Mouse (Mus musculus) ES-E14 (cell line): ENCODE results near the gene Macrod1. TPM values are rescaled to one million over a fixed set of nuclear protein-coding genes. Genes with fewer than 3 reads are reported as not detected.

Source experiments
- DNase-seq: peaks from one replicate; pipeline ENCODE4 v3.0.0-alpha.2; 2013; ENCODE audit warnings: low read depth, low spot score
- H3K27ac ChIP-seq: 2 replicates; pipeline ENCODE4 v1.5.1; 2012; ENCODE audit warnings: low read depth, mild to moderate bottlenecking, low read length, moderate library complexity, mixed read lengths; ENCODE audit not compliant: poor library complexity, insufficient read depth, severe bottlenecking
- H3K36me3 ChIP-seq: 2 replicates; pipeline ENCODE4 v1.6.1; 2012; ENCODE audit warnings: mild to moderate bottlenecking, low read length, moderate library complexity, mixed read lengths; ENCODE audit not compliant: control insufficient read depth, poor library complexity, insufficient read depth, severe bottlenecking
- H3K4me1 ChIP-seq, 2 experiments: fragments of 150-350 bp in 1 of 2; sonication (generic) in 1 of 2; 2 replicates each; pipeline ENCODE4 v1.6.1; 2012; ENCODE audit warnings: low read length in 2 of 2, mild to moderate bottlenecking in 1 of 2, mixed read lengths in 1 of 2; ENCODE audit not compliant: control insufficient read depth in 2 of 2, insufficient read depth in 2 of 2, poor library complexity in 1 of 2
- H3K4me3 ChIP-seq, 2 experiments: fragments of 150-350 bp in 1 of 2; sonication (generic) in 1 of 2; 2 replicates each; pipeline ENCODE4 v1.5.1; 2012; ENCODE audit warnings: low read length in 2 of 2, low read depth in 1 of 2, mild to moderate bottlenecking in 1 of 2, mixed read lengths in 1 of 2; ENCODE audit not compliant: insufficient read depth in 1 of 2, poor library complexity in 1 of 2, severe bottlenecking in 1 of 2
- H3K9ac ChIP-seq: 2 replicates; pipeline ENCODE4 v1.6.1; 2012; ENCODE audit warnings: low read depth, mild to moderate bottlenecking, low read length, mixed read lengths; ENCODE audit not compliant: poor library complexity, insufficient read depth, severe bottlenecking
- H3K9me3 ChIP-seq: fragments of 150-350 bp; sonication (generic); 2 replicates; pipeline ENCODE4 v1.6.1; 2012; ENCODE audit warnings: low read depth, mild to moderate bottlenecking, low read length; ENCODE audit not compliant: control insufficient read depth, insufficient read depth
- CHD2 ChIP-seq: IDR thresholded peaks from 2 replicates; pipeline ENCODE4 v1.6.1; 2014; ENCODE audit warnings: mild to moderate bottlenecking, low read depth, low read length, inconsistent platforms
- HCFC1 ChIP-seq: IDR thresholded peaks from 2 replicates; pipeline ENCODE4 v1.6.1; 2012; ENCODE audit warnings: low read length, inconsistent platforms, borderline replicate concordance; ENCODE audit not compliant: insufficient read depth
- MAFK ChIP-seq: IDR thresholded peaks from 2 replicates; pipeline ENCODE4 v1.6.1; 2014; ENCODE audit warnings: mild to moderate bottlenecking, low read depth, low read length, inconsistent platforms; ENCODE audit not compliant: insufficient read depth
- ZC3H11A ChIP-seq: IDR thresholded peaks from 2 replicates; pipeline ENCODE4 v1.6.1; 2012; ENCODE audit warnings: low read depth, mild to moderate bottlenecking, inconsistent platforms, low read length, borderline replicate concordance
- ZNF384 ChIP-seq: IDR thresholded peaks from 2 replicates; pipeline ENCODE4 v1.6.1; 2012; ENCODE audit warnings: low read depth, low read length, inconsistent platforms
- in situ Hi-C, 2 experiments: fragments of 600-800 bp; cut with MboI; formaldehyde crosslinking; loops; one replicate each; pipeline ENCODE4 v1.15.1; 2025; ENCODE audit warnings: low sequenced_read_pairs in 2 of 2, inconsistent platforms in 1 of 2; ENCODE audit not compliant: unreplicated experiment in 2 of 2
- total RNA-seq: library from RNA; depleted of rRNA; stranded (reverse); fragments of 300-350 nt; gene quantifications from 2 replicates; pipeline ENCODE4 v1.2.3, GENCODE M21; 2012

Gene Macrod1
- total RNA-seq, 1 experiment, result 1.4 TPM

DNA sequence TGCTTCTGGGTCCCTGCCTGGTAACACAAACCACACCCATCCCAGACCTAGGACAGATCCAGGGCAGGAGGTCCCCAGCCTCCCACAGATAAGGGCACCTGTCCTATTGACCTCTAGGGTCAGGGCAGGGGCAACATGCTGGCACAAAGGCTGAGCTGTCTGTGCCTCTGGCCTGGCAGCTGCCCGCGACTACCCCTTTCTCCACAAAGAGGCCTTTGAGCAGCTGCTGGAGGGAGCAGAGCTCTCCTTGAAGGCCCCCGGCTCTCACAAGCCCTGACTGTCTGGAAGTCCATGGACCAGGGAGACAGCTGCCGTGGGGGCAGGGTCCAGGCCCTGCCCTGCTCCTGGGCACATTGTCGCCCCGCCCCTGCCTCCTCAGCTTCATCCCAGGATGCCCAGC, 98.6 kb downstream of the Macrod1 start:
- H3K4me3 ChIP-seq, result no peak overlapping the region
- no peaks in the 10 kb centered on the region for H3K36me3 ChIP-seq
- peaks cover 3 to 7% of the 10 kb centered on the region in 2 experiments; a peak in 2 of 4 replicates for H3K4me1 ChIP-seq
- no peak overlapping the region for H3K9ac ChIP-seq
- no peak for DNase-seq
- no peaks in the 10 kb centered on the region for H3K9me3 ChIP-seq
- in situ Hi-C loops, result no loop called here
- H3K27ac ChIP-seq, result no peak overlapping the region
- TF ChIP-seq MAFK (no peak), ZC3H11A (no peak), ZNF384 (no peak), HCFC1 (no peak), CHD2 (no peak)

DNA sequence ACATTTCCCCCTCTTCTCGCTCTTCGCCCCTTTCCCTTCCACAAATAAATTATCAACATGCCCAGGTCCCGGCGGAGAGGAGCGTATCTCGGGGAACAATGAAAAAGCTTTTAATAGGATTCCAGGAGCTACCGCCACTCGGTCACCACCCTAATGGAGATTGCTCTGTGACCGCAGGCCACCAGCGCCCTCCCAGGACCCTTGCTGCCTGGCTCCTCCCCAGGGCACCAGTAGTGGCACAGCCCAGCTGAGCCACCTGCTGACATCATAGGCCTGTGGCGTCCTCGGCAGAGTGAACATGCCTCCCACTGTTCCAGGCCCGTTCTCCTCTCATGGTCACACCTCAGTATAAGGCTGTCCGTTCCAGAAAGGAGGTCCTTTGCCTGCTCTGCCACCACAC, 101.1 kb downstream of the Macrod1 start:
- peaks cover 3 to 7% of the 10 kb centered on the region in 2 experiments; a peak in 2 of 4 replicates for H3K4me1 ChIP-seq
- no peak for TF ChIP-seq HCFC1
- TF ChIP-seq ZNF384, result no peak
- no peak for TF ChIP-seq CHD2
- no peak for TF ChIP-seq MAFK
- TF ChIP-seq ZC3H11A, result no peak
- no peak overlapping the region for H3K27ac ChIP-seq
- H3K9ac ChIP-seq, result no peak overlapping the region
- in situ Hi-C loops, result no loop called here
- DNase-seq, result no peak
- H3K36me3 ChIP-seq, result no peaks in the 10 kb centered on the region
- no peaks in the 10 kb centered on the region for H3K9me3 ChIP-seq
- peak overlapping the region; percentile 36 to 38; a peak in 2 of 4 replicates for H3K4me3 ChIP-seq

DNA sequence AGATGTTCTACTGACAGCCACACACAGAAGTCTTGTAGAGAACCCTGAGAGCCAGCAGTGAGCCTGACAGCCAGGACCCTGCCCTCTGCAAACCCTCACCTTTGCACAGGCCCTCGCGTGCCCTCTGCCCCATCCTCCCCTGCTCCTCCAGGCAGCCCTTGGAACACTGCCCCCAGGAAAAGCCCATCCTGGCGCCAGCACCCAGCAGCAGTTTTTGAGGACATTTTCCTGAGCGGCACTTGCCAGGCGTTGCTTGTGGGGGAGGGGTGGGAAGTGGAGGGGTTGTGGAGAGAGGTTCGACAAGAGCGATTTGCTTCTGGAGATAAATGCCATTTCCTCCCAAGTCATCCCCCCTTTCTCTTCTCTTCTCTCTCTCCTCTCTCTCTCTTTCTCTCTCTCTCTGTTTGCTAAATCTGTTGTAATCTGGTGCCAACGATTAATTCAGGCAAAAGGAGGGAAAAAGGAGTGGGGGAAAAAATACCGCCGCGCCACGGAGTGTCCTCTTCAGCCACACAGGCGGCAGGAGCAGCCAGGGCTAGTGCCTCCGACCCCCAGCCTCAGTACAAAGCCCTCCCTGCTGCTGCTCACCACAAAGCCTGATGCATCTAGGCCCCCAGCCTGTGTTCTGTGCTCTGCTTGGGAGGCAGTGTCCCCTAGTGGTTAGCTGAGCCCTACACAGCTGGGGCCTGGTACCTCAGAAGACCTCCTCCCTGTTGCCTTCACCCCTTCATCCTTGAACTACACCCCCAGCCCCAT, 103.7 kb downstream of the Macrod1 start:
- Histone ChIP-seq H3K4me3 (no peak overlapping the region), H3K4me1 (peaks cover 3 to 7% of the 10 kb centered on the region in 2 experiments; a peak in 3 of 4 replicates), H3K36me3 (no peaks in the 10 kb centered on the region), H3K9me3 (no peaks in the 10 kb centered on the region), H3K27ac (no peak overlapping the region), H3K9ac (no peak overlapping the region)
- in situ Hi-C loops, result no loop called here
- no peak for TF ChIP-seq ZNF384
- peak; percentile 66; the same call in 1 of the 2 replicates for TF ChIP-seq ZC3H11A
- no peak for DNase-seq

DNA sequence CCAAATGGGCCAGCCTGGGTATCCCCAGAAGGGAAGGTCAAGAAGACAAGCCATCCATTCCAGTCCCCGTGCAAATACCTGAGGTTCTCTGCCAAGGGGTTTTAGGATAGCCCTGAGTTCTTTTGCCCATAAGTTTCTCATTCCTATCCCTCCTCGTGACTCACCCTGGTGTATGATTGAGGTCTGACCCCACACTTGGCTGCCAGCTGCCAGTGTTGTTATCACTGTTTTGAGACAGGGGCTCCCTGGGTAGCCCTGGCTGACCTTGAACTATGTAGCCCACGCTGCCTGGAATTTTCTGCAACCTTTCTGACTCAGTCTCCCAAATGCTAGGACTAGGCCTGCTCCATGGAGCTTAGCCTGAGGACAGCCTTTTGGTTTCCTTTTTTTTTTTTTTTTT, 104.5 kb downstream of the Macrod1 start:
- H3K9ac ChIP-seq, result no peak overlapping the region
- H3K9me3 ChIP-seq, result no peaks in the 10 kb centered on the region
- no peak overlapping the region for H3K27ac ChIP-seq
- no peak overlapping the region for H3K4me3 ChIP-seq
- no peak for DNase-seq
- H3K36me3 ChIP-seq, result no peaks in the 10 kb centered on the region
- TF ChIP-seq MAFK (no peak), HCFC1 (no peak), ZC3H11A (no peak), ZNF384 (no peak), CHD2 (no peak)
- peaks cover 3 to 7% of the 10 kb centered on the region in 2 experiments; a peak in 3 of 4 replicates for H3K4me1 ChIP-seq
- in situ Hi-C loops, result no loop called here
